Mouse (Mus musculus) hindbrain, postnatal 0 days (tissue): ENCODE results near the gene Thtpa. TPM values are rescaled to one million over a fixed set of nuclear protein-coding genes. Genes with fewer than 3 reads are reported as not detected.

ENCODE experiments used
- ATAC-seq: fragments of 200-750 bp; cut with Nextera tagmentation; 2 replicates; pipeline ENCODE4 v1.8.0; 2017; ENCODE audit warnings: mild to moderate bottlenecking, moderate TSS enrichment, moderate library complexity
- DNase-seq: peaks from one replicate; pipeline ENCODE4 v3.0.0-alpha.2; 2015; ENCODE audit warnings: low spot score
- H3K27ac ChIP-seq: fragments of 300-500 bp; sonication (generic); 2 replicates; pipeline ENCODE4 v1.5.1; 2014; ENCODE audit warnings: mild to moderate bottlenecking
- H3K27me3 ChIP-seq: fragments of 300-500 bp; sonication (generic); 2 replicates; pipeline ENCODE4 v1.6.1; 2014; ENCODE audit warnings: low read length, mixed read lengths; ENCODE audit not compliant: insufficient read depth
- H3K36me3 ChIP-seq: fragments of 300-500 bp; sonication (generic); 2 replicates; pipeline ENCODE4 v1.6.1; 2014; ENCODE audit warnings: low read length, mixed read lengths; ENCODE audit not compliant: insufficient read depth
- H3K4me1 ChIP-seq: fragments of 300-500 bp; sonication (generic); 2 replicates; pipeline ENCODE4 v1.6.1; 2014; ENCODE audit warnings: antibody characterized with exemption, low read length, mixed read lengths; ENCODE audit not compliant: insufficient read depth
- H3K4me2 ChIP-seq: fragments of 300-500 bp; sonication (generic); 2 replicates; pipeline ENCODE4 v1.6.1; 2014; ENCODE audit warnings: low read depth, mild to moderate bottlenecking, low read length, moderate library complexity, mixed read lengths
- H3K4me3 ChIP-seq: fragments of 300-500 bp; sonication (generic); 2 replicates; pipeline ENCODE4 v1.5.1; 2014; ENCODE audit warnings: low read length
- H3K9ac ChIP-seq: fragments of 300-500 bp; sonication (generic); replicated peaks from 2 replicates; pipeline ENCODE4 v1.6.1; 2014; ENCODE audit warnings: mild to moderate bottlenecking, low read length, moderate library complexity, mixed read lengths
- H3K9me3 ChIP-seq: fragments of 300-500 bp; sonication (generic); 2 replicates; pipeline ENCODE4 v1.6.1; 2016; ENCODE audit warnings: low read length, mixed read lengths
- CTCF ChIP-seq: IDR thresholded peaks from 2 replicates; pipeline ENCODE4 v1.5.1; 2016; ENCODE audit warnings: antibody characterized with exemption, control low read depth, low read depth
- WGBS: fragments of 180-500 bp; shearing (Covaris S2); extraction: QIAGEN DNeasy Blood & Tissue Kit; methylation state at CpG from one replicate; pipeline ENCODE4 v1.1.7; 2014; 5-methylcytosine and 5-hydroxymethylcytosine counted together
- polyA plus RNA-seq: library from polyadenylated mRNA; unstranded; fragments of >200 nt; fragmentation: Nextera tagmentation; extraction: Ambion mirVana; gene quantifications from 2 replicates; pipeline ENCODE4 v1.2.1, GENCODE M21; 2015
- total RNA-seq: library from RNA; depleted of rRNA; stranded (reverse); fragments of >200 nt; gene quantifications from 2 replicates; pipeline ENCODE4 v1.2.3, GENCODE M21; 2014

Gene Thtpa
- total and polyA plus RNA-seq, 2 experiments from 2014 or later: 32.8 to 44.1 TPM

- Histone ChIP-seq H3K27me3 (no peaks in the 10 kb centered on the region), H3K36me3 (peaks cover 28% of the 10 kb centered on the region), H3K4me2 (no peak overlapping the region), H3K4me3 (no peak overlapping the region), H3K9me3 (no peaks in the 10 kb centered on the region), H3K4me1 (peaks cover 18% of the 10 kb centered on the region), H3K9ac (no peak overlapping the region), H3K27ac (0 out of 2 replicates have a peak overlapping the region, but pooled peaks have one; percentile 16)
- WGBS: 79% methylated on average over 22 of the region's 22 CpGs
- ATAC-seq (no peak), DNase-seq (no peak)
- no peak for TF ChIP-seq CTCF
These were observed 30.8 kb upstream of the Thtpa start for GRCm38 (mm10) chr14:55063581-55064381.

GRCm38 (mm10) chr14:55064481-55065370 is 29.9 kb upstream of the Thtpa start:
- Histone ChIP-seq H3K36me3 (peaks cover 34% of the 10 kb centered on the region), H3K4me2 (no peak overlapping the region), H3K4me3 (no peak overlapping the region), H3K9ac (no peak overlapping the region), H3K27ac (0 out of 2 replicates have a peak overlapping the region, but pooled peaks have one; percentile 16), H3K27me3 (no peaks in the 10 kb centered on the region), H3K4me1 (peaks cover 16% of the 10 kb centered on the region), H3K9me3 (no peaks in the 10 kb centered on the region)
- no peak for TF ChIP-seq CTCF
- ATAC-seq: no peak
- no peak for DNase-seq
- 75% methylated on average over 35 of the region's 35 CpGs for WGBS

GRCm38 (mm10) chr14:55065391-55065790 is 29.2 kb upstream of the Thtpa start:
- Histone ChIP-seq H3K27ac (no peak overlapping the region), H3K4me3 (no peak overlapping the region)

GRCm38 (mm10) chr14:55066042-55066441 is 28.5 kb upstream of the Thtpa start:
- ATAC-seq (no peak), DNase-seq (no peak)
- no peak overlapping the region for H3K4me3 ChIP-seq
- no peak overlapping the region for H3K9ac ChIP-seq
- no peak overlapping the region for H3K4me2 ChIP-seq
- H3K27ac ChIP-seq: no peak overlapping the region
- no peaks in the 10 kb centered on the region for H3K9me3 ChIP-seq
- WGBS: 85% methylated on average over 8 of the region's 8 CpGs
- no peak for TF ChIP-seq CTCF
- H3K36me3 ChIP-seq: peaks cover 34% of the 10 kb centered on the region
- no peaks in the 10 kb centered on the region for H3K27me3 ChIP-seq
- peaks cover 13% of the 10 kb centered on the region; the same call in 1 of the 2 replicates for H3K4me1 ChIP-seq

More at GRCm38 (mm10) chr14:55065391-55065790, 29.2 kb upstream of the Thtpa start:
- peaks cover 34% of the 10 kb centered on the region for H3K36me3 ChIP-seq
- H3K9me3 ChIP-seq: no peaks in the 10 kb centered on the region
- ATAC-seq (no peak), DNase-seq (no peak)
- WGBS: 86% methylated on average over 13 of the region's 13 CpGs
- no peak overlapping the region for H3K4me2 ChIP-seq
- H3K4me1 ChIP-seq: peaks cover 13% of the 10 kb centered on the region; the same call in 1 of the 2 replicates
- H3K27me3 ChIP-seq: no peaks in the 10 kb centered on the region
- no peak for TF ChIP-seq CTCF
- H3K9ac ChIP-seq: no peak overlapping the region

GRCm38 (mm10) chr14:55071756-55072155 is 22.8 kb upstream of the Thtpa start:
- WGBS: 36% methylated on average over 19 of the region's 19 CpGs
- no peaks in the 10 kb centered on the region for H3K9me3 ChIP-seq
- H3K36me3 ChIP-seq: peaks cover 45% of the 10 kb centered on the region
- no peak for TF ChIP-seq CTCF
- H3K27ac ChIP-seq: peak overlapping the region; percentile 29; the same call in 1 of the 2 replicates
- DNase-seq: no peak
- no peak overlapping the region for H3K4me3 ChIP-seq
- H3K27me3 ChIP-seq: no peaks in the 10 kb centered on the region
- no peak overlapping the region for H3K4me2 ChIP-seq
- no peak for ATAC-seq
- no peaks in the 10 kb centered on the region for H3K4me1 ChIP-seq
- H3K9ac ChIP-seq: 0 out of 2 replicates have a peak overlapping the region, but pooled peaks have one; percentile 19

GRCm38 (mm10) chr14:55074416-55074815 is 20.2 kb upstream of the Thtpa start:
- no peak overlapping the region for H3K9ac ChIP-seq
- H3K27ac ChIP-seq: no peak overlapping the region
- H3K36me3 ChIP-seq: peaks cover 23% of the 10 kb centered on the region
- H3K4me2 ChIP-seq: no peak overlapping the region
- 84% methylated on average over 12 of the region's 12 CpGs for WGBS
- no peaks in the 10 kb centered on the region for H3K9me3 ChIP-seq
- no peak for TF ChIP-seq CTCF
- no peaks in the 10 kb centered on the region for H3K27me3 ChIP-seq
- ATAC-seq (no peak), DNase-seq (no peak)
- no peak overlapping the region for H3K4me3 ChIP-seq
- peaks cover 11% of the 10 kb centered on the region; the same call in 1 of the 2 replicates for H3K4me1 ChIP-seq
